Mouse (Mus musculus): ENCODE measurements around the gene Ltbp4.

DNA sequence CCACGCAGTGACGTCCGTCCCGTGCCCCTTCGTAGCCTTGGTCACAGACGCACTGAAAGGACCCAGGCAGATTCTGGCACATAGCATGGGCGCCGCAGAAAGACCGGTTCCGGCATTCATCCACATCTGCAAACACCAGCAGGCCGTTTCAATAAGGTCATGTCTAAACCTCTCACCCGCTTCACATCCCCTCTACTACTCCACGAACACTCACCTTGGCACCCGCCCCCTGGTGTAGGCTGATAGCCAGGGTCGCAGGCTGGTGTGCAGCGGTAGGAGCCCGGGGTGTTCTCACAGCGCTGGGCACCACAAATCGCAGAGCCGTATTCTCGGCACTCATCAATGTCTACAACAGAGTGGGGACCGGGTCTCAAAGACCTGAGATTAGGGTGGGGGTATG, 18.1 kb downstream of the Ltbp4 start:
- TF ChIP-seq CTCF (conservative IDR thresholded peaks at IDR 0.05; ENCODE audit: low read length), result no peak
- no peak for TF ChIP-seq NANOG (IDR thresholded peaks at IDR 0.05; ENCODE audit: borderline replicate concordance, low read length)

Measured in E14TG2a.4 (cell line).